Comparison of ENCODE assay signal across 8 mouse cellular contexts in the genomic region with DNA sequence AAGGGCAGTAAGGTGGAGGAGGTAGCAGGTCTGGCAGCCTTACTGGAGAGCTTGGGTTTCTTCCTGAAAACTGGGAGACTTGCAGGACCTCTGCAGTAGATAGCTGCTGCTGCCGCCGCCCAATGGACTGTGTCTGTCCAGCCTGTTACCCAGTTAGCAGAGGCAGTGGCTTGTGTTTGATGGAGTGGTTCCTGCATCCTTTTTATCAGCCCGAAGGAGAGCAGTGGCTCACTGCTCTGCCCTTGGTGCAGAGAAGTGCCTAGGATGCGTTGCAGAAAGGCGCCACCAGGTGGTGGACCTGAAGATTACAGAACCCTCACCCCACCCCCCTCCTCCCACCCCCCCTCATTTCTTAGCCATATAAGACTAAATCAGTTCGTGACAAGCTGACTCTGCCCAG. TPM values are rescaled to one million over a fixed set of nuclear protein-coding genes. Genes with fewer than 3 reads are reported as not detected.
DNase-seq lines count a peak whose midpoint lies in the region; ATAC-seq and TF ChIP-seq lines count a peak whose summit lies in the region.

No protein-coding gene starts in this region.

- peak; percentile 55 for TF ChIP-seq CTCF in forebrain, postnatal 0 days (IDR thresholded peaks at IDR 0.05; ENCODE audit: low read depth)
- peak; percentile 47 for TF ChIP-seq CTCF in bone marrow macrophage, adult 2 months (IDR thresholded peaks at IDR 0.05; ENCODE audit: low read depth, low read length)

- ATAC-seq in forebrain, postnatal 0 days: no peak
- ATAC-seq in forebrain, embryonic 15.5 days (replicated peaks): no peak
- no peak for ATAC-seq in neural tube, embryonic 11.5 days (ENCODE audit: insufficient read depth, low FRiP score, low TSS enrichment)

- peaks cover 16% of the 10 kb centered on the region for H3K4me1 ChIP-seq in forebrain, postnatal 0 days (ENCODE audit: insufficient read depth)
- H3K4me1 ChIP-seq in forebrain, embryonic 15.5 days: peaks cover 37% of the 10 kb centered on the region
- peaks cover 34% of the 10 kb centered on the region for H3K4me1 ChIP-seq in bone marrow macrophage, adult 2 months (ENCODE audit: control insufficient read depth, insufficient read depth, low read length)
- H3K4me1 ChIP-seq in neural tube, embryonic 11.5 days (ENCODE audit: control insufficient read depth, insufficient read depth, low read length): peaks cover 16% of the 10 kb centered on the region

- H3K9me3 ChIP-seq in forebrain, postnatal 0 days (ENCODE audit: low read length): no peaks in the 10 kb centered on the region
- H3K9me3 ChIP-seq in forebrain, embryonic 15.5 days: no peaks in the 10 kb centered on the region
- no peaks in the 10 kb centered on the region for H3K9me3 ChIP-seq in neural tube, embryonic 11.5 days (ENCODE audit: control insufficient read depth, low read length)

- no peak overlapping the region for H3K4me3 ChIP-seq in forebrain, postnatal 0 days (ENCODE audit: low read depth, low read length)
- no peak overlapping the region for H3K4me3 ChIP-seq in forebrain, embryonic 15.5 days
- H3K4me3 ChIP-seq in bone marrow macrophage, adult 2 months (ENCODE audit: insufficient read depth, low read length): no peak overlapping the region
- H3K4me3 ChIP-seq in neural tube, embryonic 11.5 days (ENCODE audit: low read depth, low read length): no peak overlapping the region

- DNase-seq in forebrain, postnatal 0 days: peak; percentile 34
- DNase-seq in A20 (ENCODE audit: low read depth, low spot score) (peak; percentile 67), liver (peak; percentile 65)
- DNase-seq in gastrocnemius, postnatal 10 days: peak; percentile 71
- DNase-seq in neural tube, embryonic 11.5 days (ENCODE audit: low spot score): peak; percentile 50
- no peak for DNase-seq in frontal cortex, postnatal 36 days (ENCODE audit: low spot score in 2 of 2)

- TF ChIP-seq POLR2A in bone marrow macrophage, adult 2 months (IDR thresholded peaks at IDR 0.05; ENCODE audit: borderline replicate concordance, low read depth, low read length): no peak

- whole genome bisulfite sequencing in forebrain, postnatal 0 days: 23% methylated on average over 6 of the region's 6 CpGs
- WGBS in forebrain, embryonic 15.5 days: 17% methylated on average over 6 of the region's 6 CpGs
- 23% methylated on average over 6 of the region's 6 CpGs for WGBS in neural tube, embryonic 11.5 days

- H3K36me3 ChIP-seq in forebrain, postnatal 0 days (ENCODE audit: insufficient read depth): no peaks in the 10 kb centered on the region
- H3K36me3 ChIP-seq in forebrain, embryonic 15.5 days: 0 out of 2 replicates have a peak, but pooled peaks cover 2% of the 10 kb centered on the region
- H3K36me3 ChIP-seq in neural tube, embryonic 11.5 days (ENCODE audit: control insufficient read depth, insufficient read depth, low read length): no peaks in the 10 kb centered on the region

- H3K27me3 ChIP-seq in forebrain, postnatal 0 days (ENCODE audit: insufficient read depth, low read length): no peaks in the 10 kb centered on the region
- H3K27me3 ChIP-seq in forebrain, embryonic 15.5 days: no peaks in the 10 kb centered on the region
- H3K27me3 ChIP-seq in neural tube, embryonic 11.5 days (ENCODE audit: control insufficient read depth, insufficient read depth, low read length): no peaks in the 10 kb centered on the region

- H3K9ac ChIP-seq in forebrain, postnatal 0 days: no peak overlapping the region
- no peak overlapping the region for H3K9ac ChIP-seq in forebrain, embryonic 15.5 days (replicated peaks)
- no peak overlapping the region for H3K9ac ChIP-seq in neural tube, embryonic 11.5 days (ENCODE audit: low read length)

- H3K27ac ChIP-seq in forebrain, postnatal 0 days (ENCODE audit: low read depth, low read length): no peak overlapping the region
- H3K27ac ChIP-seq in forebrain, embryonic 15.5 days (replicated peaks): no peak overlapping the region
- no peak overlapping the region for H3K27ac ChIP-seq in bone marrow macrophage, adult 2 months (ENCODE audit: insufficient read depth, low read depth, low read length)
- no peak overlapping the region for H3K27ac ChIP-seq in neural tube, embryonic 11.5 days (ENCODE audit: low read depth, low read length)

- no peak overlapping the region for H3K4me2 ChIP-seq in forebrain, postnatal 0 days (ENCODE audit: low read depth)
- H3K4me2 ChIP-seq in forebrain, embryonic 15.5 days (replicated peaks): no peak overlapping the region
- H3K4me2 ChIP-seq in neural tube, embryonic 11.5 days (ENCODE audit: low read depth): no peak overlapping the region

RNA-seq across cellular contexts. Expression of gene Stk40, which starts 10.2 kb away (rescaled TPM):
- 11.7 and 19.6 TPM in 2 replicates for total RNA-seq in forebrain, postnatal 0 days (2014; rRNA removed)
- polyA plus RNA-seq in forebrain, postnatal 0 days (2015; fragmentation: Nextera tagmentation; extraction: Ambion mirVana): 13.3 and 14.9 TPM in 2 replicates
- polyA plus RNA-seq in forebrain, embryonic 15.5 days (2015; fragmentation: Nextera tagmentation; extraction: Ambion mirVana): 35.3 and 35.4 TPM in 2 replicates
- 25.5 and 26.5 TPM in 2 replicates for polyA plus RNA-seq in bone marrow macrophage, adult 2 months (2012; ENCODE audit: insufficient read depth, insufficient read length, missing spikeins)
- 10 to 100 TPM; 28.8 to 39.5 TPM for total RNA-seq in gastrocnemius, postnatal 10 days (2021)
- 32.5 and 32.8 TPM in 2 replicates for polyA plus RNA-seq in neural tube, embryonic 11.5 days (2014; fragmentation: Nextera tagmentation; extraction: Ambion mirVana)

RNA-seq across cellular contexts. Expression of gene Lsm10, which starts 17.5 kb away (rescaled TPM):
- 36.1 and 37.1 TPM in 2 replicates for total RNA-seq in forebrain, postnatal 0 days (2014; rRNA removed)
- 54.5 and 59.5 TPM in 2 replicates for polyA plus RNA-seq in forebrain, postnatal 0 days (2015; fragmentation: Nextera tagmentation; extraction: Ambion mirVana)
- 58.9 and 63.8 TPM in 2 replicates for polyA plus RNA-seq in forebrain, embryonic 15.5 days (2015; fragmentation: Nextera tagmentation; extraction: Ambion mirVana)
- polyA plus RNA-seq in bone marrow macrophage, adult 2 months (2012; ENCODE audit: insufficient read depth, insufficient read length, missing spikeins): 37.9 and 38.6 TPM in 2 replicates
- total RNA-seq in gastrocnemius, postnatal 10 days (2021): 10 to 100 TPM in 1 of 2 experiments, 1 to 10 TPM in 1; 8.0 to 10.8 TPM
- 39.5 and 42.6 TPM in 2 replicates for polyA plus RNA-seq in neural tube, embryonic 11.5 days (2014; fragmentation: Nextera tagmentation; extraction: Ambion mirVana)

RNA-seq across cellular contexts. Expression of gene Eva1b, which starts 33.6 kb away (rescaled TPM):
- 12.9 and 14.4 TPM in 2 replicates for total RNA-seq in forebrain, postnatal 0 days (2014; rRNA removed)
- polyA plus RNA-seq in forebrain, postnatal 0 days (2015; fragmentation: Nextera tagmentation; extraction: Ambion mirVana): 10.6 and 12.6 TPM in 2 replicates
- polyA plus RNA-seq in forebrain, embryonic 15.5 days (2015; fragmentation: Nextera tagmentation; extraction: Ambion mirVana): 9.2 and 10.1 TPM in 2 replicates
- 20.7 and 23.1 TPM in 2 replicates for polyA plus RNA-seq in bone marrow macrophage, adult 2 months (2012; ENCODE audit: insufficient read depth, insufficient read length, missing spikeins)
- total RNA-seq in gastrocnemius, postnatal 10 days (2021): 10 to 100 TPM; 20.0 to 25.5 TPM
- 42.5 and 43.4 TPM in 2 replicates for polyA plus RNA-seq in neural tube, embryonic 11.5 days (2014; fragmentation: Nextera tagmentation; extraction: Ambion mirVana)

RNA-seq across cellular contexts. Expression of gene Sh3d21, which starts 49.3 kb away (rescaled TPM):
- total RNA-seq in forebrain, postnatal 0 days (2014; rRNA removed): 1.0 and 2.1 TPM in 2 replicates
- 1.4 and 1.7 TPM in 2 replicates for polyA plus RNA-seq in forebrain, postnatal 0 days (2015; fragmentation: Nextera tagmentation; extraction: Ambion mirVana)
- polyA plus RNA-seq in forebrain, embryonic 15.5 days (2015; fragmentation: Nextera tagmentation; extraction: Ambion mirVana): 0.86 and 0.88 TPM in 2 replicates
- 1.3 and 2.0 TPM in 2 replicates for polyA plus RNA-seq in bone marrow macrophage, adult 2 months (2012; ENCODE audit: insufficient read depth, insufficient read length, missing spikeins)
- 1 to 10 TPM; 1.2 to 1.4 TPM for total RNA-seq in gastrocnemius, postnatal 10 days (2021)
- 2.1 and 2.6 TPM in 2 replicates for polyA plus RNA-seq in neural tube, embryonic 11.5 days (2014; fragmentation: Nextera tagmentation; extraction: Ambion mirVana)

RNA-seq across cellular contexts. Expression of gene Oscp1, which starts 55.6 kb away (rescaled TPM):
- 30.8 and 32.8 TPM in 2 replicates for total RNA-seq in forebrain, postnatal 0 days (2014; rRNA removed)
- polyA plus RNA-seq in forebrain, postnatal 0 days (2015; fragmentation: Nextera tagmentation; extraction: Ambion mirVana): 37.4 and 43.7 TPM in 2 replicates
- polyA plus RNA-seq in forebrain, embryonic 15.5 days (2015; fragmentation: Nextera tagmentation; extraction: Ambion mirVana): 35.3 TPM in 2 replicates
- 3.7 and 6.2 TPM in 2 replicates for polyA plus RNA-seq in bone marrow macrophage, adult 2 months (2012; ENCODE audit: insufficient read depth, insufficient read length, missing spikeins)
- 1 to 10 TPM; 2.9 to 3.5 TPM for total RNA-seq in gastrocnemius, postnatal 10 days (2021)
- polyA plus RNA-seq in neural tube, embryonic 11.5 days (2014; fragmentation: Nextera tagmentation; extraction: Ambion mirVana): 21.4 and 23.0 TPM in 2 replicates

Comparison
In these comparisons a context has a peak if more than half of its experiments do, and no peak if none do; other contexts are left out.
1. DNase-seq: peak in forebrain, postnatal 0 days (single experiment), A20 (single experiment), gastrocnemius, postnatal 10 days (single experiment), liver (single experiment) and neural tube, embryonic 11.5 days (single experiment); none in frontal cortex, postnatal 36 days (0 of 2).